Mouse (Mus musculus): ENCODE data around the gene Selenon. TPM values are rescaled to one million over a fixed set of nuclear protein-coding genes. Genes with fewer than 3 reads are reported as not detected.

The Selenon gene
- polyA plus RNA-seq, 1 experiment from 2014 or later, result 15.6 TPM

DNA sequence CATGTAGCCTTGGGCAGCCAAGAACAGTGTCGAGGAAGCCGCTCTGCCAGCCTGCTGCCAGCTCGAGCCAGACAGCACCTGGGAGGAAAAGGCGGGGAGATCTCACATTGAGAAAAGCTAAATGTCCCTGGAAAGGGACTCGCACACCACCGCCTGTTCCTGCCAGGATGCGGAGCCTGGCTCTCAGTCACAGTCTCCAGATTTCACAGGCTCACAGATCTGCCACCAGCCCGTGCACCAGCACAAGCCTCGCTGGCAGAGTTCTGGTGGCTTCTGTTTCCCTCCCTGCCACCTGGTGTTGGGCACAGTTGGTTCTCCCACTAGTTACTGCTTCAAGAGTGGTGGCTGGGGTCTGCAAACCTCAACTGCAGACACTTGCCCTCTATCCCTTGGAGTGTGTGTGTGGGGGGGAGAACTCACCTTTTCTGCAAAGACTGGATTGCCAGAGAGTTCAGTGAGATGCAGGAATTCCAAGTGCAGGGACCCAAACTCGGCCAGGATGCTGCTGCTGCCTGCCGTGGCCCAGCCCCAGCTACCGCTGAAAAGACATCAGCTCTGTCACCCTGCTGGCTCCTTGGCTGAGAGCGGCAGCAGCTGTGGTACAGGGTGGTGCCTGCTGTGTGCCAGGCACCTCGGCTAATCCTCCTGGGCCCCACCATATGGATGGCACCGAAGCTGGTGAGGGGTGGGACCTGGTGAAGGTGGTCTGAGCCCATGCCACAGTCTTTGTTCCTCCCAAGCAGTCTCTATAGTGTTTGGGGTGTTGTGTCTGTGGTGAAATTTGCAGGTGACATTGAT is 28.6 kb upstream of the Selenon start:
- H3K4me3 ChIP-seq (ENCODE audit: low read length), result no peak overlapping the region
- no peak overlapping the region for H3K27ac ChIP-seq (ENCODE audit: low read depth, low read length)
- peaks cover 18% of the 10 kb centered on the region; the same call in 1 of the 2 replicates for H3K4me1 ChIP-seq (ENCODE audit: control insufficient read depth, insufficient read depth, low read length)
- H3K9ac ChIP-seq (ENCODE audit: low read depth, low read length), result no peak overlapping the region
- H3K4me2 ChIP-seq (replicated peaks; ENCODE audit: low read depth, low read length), result no peak overlapping the region
- no peak for ATAC-seq (ENCODE audit: low FRiP score, low TSS enrichment)
- no peaks in the 10 kb centered on the region for H3K9me3 ChIP-seq (ENCODE audit: control insufficient read depth, low read length)
- H3K36me3 ChIP-seq (ENCODE audit: control insufficient read depth, insufficient read depth, low read length), result no peaks in the 10 kb centered on the region
- H3K27me3 ChIP-seq (ENCODE audit: control insufficient read depth, insufficient read depth, low read length), result no peaks in the 10 kb centered on the region
- WGBS, result 82% methylated on average over 15 of the region's 15 CpGs

DNA sequence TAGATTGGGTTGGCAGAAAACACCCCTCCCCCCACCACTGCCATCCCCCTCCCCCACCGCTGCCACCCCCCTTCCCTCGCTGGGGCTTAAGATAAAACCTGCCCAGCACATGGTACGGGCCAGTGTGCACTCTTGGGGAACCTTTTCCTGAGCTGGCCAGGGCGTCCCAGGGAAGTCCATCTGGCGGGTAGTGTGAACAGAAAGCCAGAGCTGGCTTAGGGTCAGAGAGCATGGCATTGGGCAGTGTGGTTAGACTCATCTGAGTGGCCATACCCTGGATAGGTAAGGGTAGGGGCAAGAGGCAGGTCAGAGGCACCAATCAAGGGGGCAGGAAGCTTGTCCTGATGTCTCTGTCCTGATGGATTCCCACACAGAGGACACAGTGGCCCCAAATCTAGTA is 27.7 kb upstream of the Selenon start:
- Histone ChIP-seq H3K4me3 (ENCODE audit: low read length) (no peak overlapping the region), H3K36me3 (ENCODE audit: control insufficient read depth, insufficient read depth, low read length) (no peaks in the 10 kb centered on the region), H3K4me2 (replicated peaks; ENCODE audit: low read depth, low read length) (peak overlapping the region; percentile 30), H3K9ac (ENCODE audit: low read depth, low read length) (no peak overlapping the region), H3K27me3 (ENCODE audit: control insufficient read depth, insufficient read depth, low read length) (no peaks in the 10 kb centered on the region), H3K4me1 (ENCODE audit: control insufficient read depth, insufficient read depth, low read length) (peaks cover 18% of the 10 kb centered on the region; the same call in 1 of the 2 replicates), H3K9me3 (ENCODE audit: control insufficient read depth, low read length) (no peaks in the 10 kb centered on the region), H3K27ac (ENCODE audit: low read depth, low read length) (no peak overlapping the region)
- ATAC-seq (ENCODE audit: low FRiP score, low TSS enrichment), result 0 out of 2 replicates have a peak, but pooled peaks have one; percentile 38
- 30% methylated on average over 4 of the region's 5 CpGs for WGBS

DNA sequence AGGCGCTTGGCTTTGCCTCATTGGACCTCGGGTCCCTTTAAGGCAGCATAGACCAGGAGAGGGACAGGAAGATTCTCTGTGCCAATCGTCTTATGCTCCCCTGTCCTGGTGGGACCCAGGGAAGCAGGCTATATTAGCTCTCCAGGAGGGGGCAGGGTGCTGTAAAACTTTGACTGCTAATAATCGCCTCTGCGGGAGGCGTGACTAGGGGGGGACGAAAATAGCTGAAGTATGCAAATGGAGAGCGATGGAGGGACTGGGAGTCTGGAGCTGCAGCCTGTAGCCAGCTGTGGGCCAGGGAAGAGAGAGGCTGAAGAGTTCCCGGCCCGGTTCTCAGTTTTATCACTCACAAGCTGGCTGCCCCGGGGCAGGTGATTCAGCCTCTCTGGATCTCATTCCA is 27.2 kb upstream of the Selenon start:
- H3K9me3 ChIP-seq (ENCODE audit: control insufficient read depth, low read length), result no peaks in the 10 kb centered on the region
- no peaks in the 10 kb centered on the region for H3K36me3 ChIP-seq (ENCODE audit: control insufficient read depth, insufficient read depth, low read length)
- no peaks in the 10 kb centered on the region for H3K27me3 ChIP-seq (ENCODE audit: control insufficient read depth, insufficient read depth, low read length)
- peak; percentile 60; the same call in 1 of the 2 replicates for ATAC-seq (ENCODE audit: low FRiP score, low TSS enrichment)
- H3K4me3 ChIP-seq (ENCODE audit: low read length), result no peak overlapping the region
- no peak overlapping the region for H3K27ac ChIP-seq (ENCODE audit: low read depth, low read length)
- no peak overlapping the region for H3K9ac ChIP-seq (ENCODE audit: low read depth, low read length)
- peak overlapping the region; percentile 30 for H3K4me2 ChIP-seq (replicated peaks; ENCODE audit: low read depth, low read length)
- 10% methylated on average over 11 of the region's 11 CpGs for WGBS
- peaks cover 18% of the 10 kb centered on the region; the same call in 1 of the 2 replicates for H3K4me1 ChIP-seq (ENCODE audit: control insufficient read depth, insufficient read depth, low read length)

GRCm38 (mm10) chr4:134578407-134578806 is 26.4 kb upstream of the Selenon start:
- Histone ChIP-seq H3K4me3 (ENCODE audit: low read length) (no peak overlapping the region), H3K9ac (ENCODE audit: low read depth, low read length) (no peak overlapping the region), H3K4me1 (ENCODE audit: control insufficient read depth, insufficient read depth, low read length) (peaks cover 18% of the 10 kb centered on the region; the same call in 1 of the 2 replicates), H3K4me2 (replicated peaks; ENCODE audit: low read depth, low read length) (no peak overlapping the region), H3K36me3 (ENCODE audit: control insufficient read depth, insufficient read depth, low read length) (no peaks in the 10 kb centered on the region), H3K9me3 (ENCODE audit: control insufficient read depth, low read length) (no peaks in the 10 kb centered on the region), H3K27ac (ENCODE audit: low read depth, low read length) (no peak overlapping the region), H3K27me3 (ENCODE audit: control insufficient read depth, insufficient read depth, low read length) (no peaks in the 10 kb centered on the region)
- no peak for ATAC-seq (ENCODE audit: low FRiP score, low TSS enrichment)
- WGBS, result 66% methylated on average over 5 of the region's 5 CpGs

- no peak overlapping the region for H3K27ac ChIP-seq (ENCODE audit: low read depth, low read length)
- H3K4me2 ChIP-seq (replicated peaks; ENCODE audit: low read depth, low read length), result no peak overlapping the region
- ATAC-seq (ENCODE audit: low FRiP score, low TSS enrichment), result no peak
- WGBS, result 76% methylated on average over 2 of the region's 2 CpGs
- H3K27me3 ChIP-seq (ENCODE audit: control insufficient read depth, insufficient read depth, low read length), result no peaks in the 10 kb centered on the region
- H3K4me1 ChIP-seq (ENCODE audit: control insufficient read depth, insufficient read depth, low read length), result peaks cover 18% of the 10 kb centered on the region; the same call in 1 of the 2 replicates
- H3K4me3 ChIP-seq (ENCODE audit: low read length), result no peak overlapping the region
- H3K9me3 ChIP-seq (ENCODE audit: control insufficient read depth, low read length), result no peaks in the 10 kb centered on the region
- no peak overlapping the region for H3K9ac ChIP-seq (ENCODE audit: low read depth, low read length)
- H3K36me3 ChIP-seq (ENCODE audit: control insufficient read depth, insufficient read depth, low read length), result no peaks in the 10 kb centered on the region
Observed at GRCm38 (mm10) chr4:134577281-134577680, 25.3 kb upstream of the Selenon start.

DNA sequence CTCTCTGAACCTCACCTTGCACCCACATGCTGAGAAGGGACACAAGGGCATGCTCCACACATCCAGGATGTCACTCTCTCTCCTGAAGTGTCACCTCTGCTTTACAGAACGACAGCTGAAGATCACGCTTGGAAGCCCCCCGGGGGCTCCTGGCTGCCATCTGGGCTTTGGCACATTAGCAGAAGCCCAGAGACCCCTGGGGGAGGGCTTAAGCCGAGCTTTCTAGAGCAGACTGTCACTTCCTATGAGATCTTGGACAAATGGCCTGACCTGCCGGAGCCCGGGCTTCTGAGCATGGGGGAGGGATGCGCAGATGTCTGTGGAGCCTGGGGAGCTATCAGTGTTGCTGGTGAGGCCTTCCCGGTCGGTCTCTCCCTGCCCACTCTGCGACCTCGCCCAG is 23.5 kb upstream of the Selenon start:
- 31% methylated on average over 11 of the region's 11 CpGs for WGBS
- H3K4me1 ChIP-seq (ENCODE audit: control insufficient read depth, insufficient read depth, low read length), result peaks cover 18% of the 10 kb centered on the region; the same call in 1 of the 2 replicates

DNA sequence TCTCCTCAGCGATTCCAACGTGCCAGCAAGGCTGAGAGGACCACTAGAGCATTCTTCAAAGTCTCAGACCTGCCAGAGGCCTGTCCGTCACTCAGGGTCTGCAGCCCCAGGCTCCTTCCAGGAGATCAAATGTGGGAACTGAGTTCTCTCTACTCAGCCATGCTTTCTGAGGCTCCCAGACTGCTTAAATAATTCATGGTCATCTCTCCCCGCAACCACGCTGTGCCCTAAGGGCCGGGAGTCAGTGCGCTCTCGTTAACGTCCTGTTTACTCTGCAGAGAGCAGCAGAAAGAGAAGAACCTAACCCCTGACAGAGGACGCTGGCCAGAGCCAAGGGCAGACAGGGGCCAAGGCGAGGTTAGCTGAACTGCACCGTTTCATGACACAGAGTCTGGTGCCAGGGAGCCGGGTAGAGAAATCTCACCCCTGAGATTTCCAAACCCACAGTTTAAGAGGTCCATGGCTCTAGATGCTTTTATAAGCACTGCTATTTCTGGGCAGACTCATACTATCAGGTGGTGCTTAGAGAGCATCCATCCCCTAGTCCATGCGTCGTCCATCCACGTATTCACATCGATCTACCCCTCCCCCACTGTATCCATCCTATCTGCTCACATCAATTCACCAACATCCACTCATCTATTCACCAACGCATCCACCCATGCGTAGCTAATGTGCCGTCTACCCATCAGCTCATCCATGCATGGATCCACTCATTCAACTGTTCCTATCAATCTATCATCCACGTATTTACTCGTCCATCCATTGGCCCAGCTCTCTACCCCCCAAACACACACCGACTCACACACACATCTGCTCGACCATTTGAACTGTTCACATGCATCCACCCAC is 20.7 kb upstream of the Selenon start:
- H3K27ac ChIP-seq (ENCODE audit: low read depth, low read length), result no peak overlapping the region
- 69% methylated on average over 24 of the region's 24 CpGs for WGBS
- no peaks in the 10 kb centered on the region for H3K36me3 ChIP-seq (ENCODE audit: control insufficient read depth, insufficient read depth, low read length)
- no peaks in the 10 kb centered on the region for H3K27me3 ChIP-seq (ENCODE audit: control insufficient read depth, insufficient read depth, low read length)
- H3K4me3 ChIP-seq (ENCODE audit: low read length), result no peak overlapping the region
- ATAC-seq (ENCODE audit: low FRiP score, low TSS enrichment), result no peak
- H3K4me2 ChIP-seq (replicated peaks; ENCODE audit: low read depth, low read length), result no peak overlapping the region
- H3K4me1 ChIP-seq (ENCODE audit: control insufficient read depth, insufficient read depth, low read length), result no peaks in the 10 kb centered on the region
- no peaks in the 10 kb centered on the region for H3K9me3 ChIP-seq (ENCODE audit: control insufficient read depth, low read length)
- H3K9ac ChIP-seq (ENCODE audit: low read depth, low read length), result no peak overlapping the region

More for the DNA sequence above, 23.5 kb upstream of the Selenon start:
- H3K27me3 ChIP-seq (ENCODE audit: control insufficient read depth, insufficient read depth, low read length), result no peaks in the 10 kb centered on the region
- H3K4me2 ChIP-seq (replicated peaks; ENCODE audit: low read depth, low read length), result no peak overlapping the region
- H3K27ac ChIP-seq (ENCODE audit: low read depth, low read length), result no peak overlapping the region
- no peaks in the 10 kb centered on the region for H3K9me3 ChIP-seq (ENCODE audit: control insufficient read depth, low read length)
- no peak overlapping the region for H3K9ac ChIP-seq (ENCODE audit: low read depth, low read length)
- no peak overlapping the region for H3K4me3 ChIP-seq (ENCODE audit: low read length)
- no peak for ATAC-seq (ENCODE audit: low FRiP score, low TSS enrichment)
- H3K36me3 ChIP-seq (ENCODE audit: control insufficient read depth, insufficient read depth, low read length), result no peaks in the 10 kb centered on the region

GRCm38 (mm10) chr4:134570704-134571451 is 18.9 kb upstream of the Selenon start:
- no peaks in the 10 kb centered on the region for H3K9me3 ChIP-seq (ENCODE audit: control insufficient read depth, low read length)
- WGBS, result 70% methylated on average over 14 of the region's 14 CpGs
- no peak overlapping the region for H3K4me2 ChIP-seq (replicated peaks; ENCODE audit: low read depth, low read length)
- no peak for ATAC-seq (ENCODE audit: low FRiP score, low TSS enrichment)
- H3K4me3 ChIP-seq (ENCODE audit: low read length), result no peak overlapping the region
- no peaks in the 10 kb centered on the region for H3K36me3 ChIP-seq (ENCODE audit: control insufficient read depth, insufficient read depth, low read length)
- H3K4me1 ChIP-seq (ENCODE audit: control insufficient read depth, insufficient read depth, low read length), result no peaks in the 10 kb centered on the region
- no peak overlapping the region for H3K9ac ChIP-seq (ENCODE audit: low read depth, low read length)
- H3K27me3 ChIP-seq (ENCODE audit: control insufficient read depth, insufficient read depth, low read length), result no peaks in the 10 kb centered on the region
- H3K27ac ChIP-seq (ENCODE audit: low read depth, low read length), result no peak overlapping the region
